Mouse (Mus musculus) myocyte (in vitro differentiated cells): ENCODE results near the gene Mtf1. TPM values are rescaled to one million over a fixed set of nuclear protein-coding genes. Genes with fewer than 3 reads are reported as not detected.
A peak's percentile ranks its signal among the peaks of the same experiment; 100 is the strongest.

ENCODE experiments used
- H3K27me3 ChIP-seq: one replicate; pipeline ENCODE4 v1.6.1; 2011; ENCODE audit not compliant: control insufficient read depth, insufficient read depth, insufficient read length
- H3K36me3 ChIP-seq: one replicate; pipeline ENCODE4 v1.6.1; 2011; ENCODE audit not compliant: control insufficient read depth, insufficient read depth
- H3K4me2 ChIP-seq: one replicate; pipeline ENCODE4 v1.6.1; 2011; ENCODE audit warnings: low read depth, control low read depth
- H3K4me3 ChIP-seq: one replicate; pipeline ENCODE4 v1.5.1; 2011; ENCODE audit warnings: mild to moderate bottlenecking, control low read depth, moderate library complexity
- H3K79me2 ChIP-seq: one replicate; pipeline ENCODE4 v1.6.1; 2011; ENCODE audit not compliant: control insufficient read depth, insufficient read depth
- H3ac ChIP-seq: one replicate; pipeline ENCODE4 v1.6.1; 2011; ENCODE audit not compliant: control insufficient read depth, insufficient read length
- CEBPB ChIP-seq: IDR thresholded peaks from 2 replicates; pipeline ENCODE4 v1.6.1; 2011; ENCODE audit warnings: mild to moderate bottlenecking, moderate library complexity; ENCODE audit not compliant: poor library complexity, insufficient read depth, severe bottlenecking
- E2F4 ChIP-seq: IDR thresholded peaks from one replicate; pipeline ENCODE4 v1.6.1; 2011; ENCODE audit warnings: mild to moderate bottlenecking, control low read depth, moderate library complexity; ENCODE audit not compliant: insufficient read depth
- MAX ChIP-seq: IDR thresholded peaks from one replicate; pipeline ENCODE4 v1.6.1; 2011; ENCODE audit warnings: low read depth, mild to moderate bottlenecking, control low read depth
- MYOD1 ChIP-seq, 3 experiments: IDR thresholded peaks; one replicate each; pipeline ENCODE4 v1.6.1; 2011; ENCODE audit warnings: control low read depth in 2 of 3, low read depth in 2 of 3, mild to moderate bottlenecking in 2 of 3, moderate library complexity in 1 of 3; ENCODE audit not compliant: insufficient read length in 2 of 3, control insufficient read depth in 1 of 3
- MYOG ChIP-seq, 3 experiments: IDR thresholded peaks; one replicate each; pipeline ENCODE4 v1.6.1; 2011; ENCODE audit warnings: control low read depth in 2 of 3, low read depth in 2 of 3, mild to moderate bottlenecking in 2 of 3; ENCODE audit not compliant: insufficient read length in 2 of 3, control insufficient read depth in 1 of 3, insufficient read depth in 1 of 3
- POLR2A ChIP-seq: IDR thresholded peaks from one replicate; pipeline ENCODE4 v1.6.1; 2011; ENCODE audit warnings: low read depth, mild to moderate bottlenecking, control low read depth, moderate library complexity; ENCODE audit not compliant: insufficient read length
- POLR2AphosphoS2 ChIP-seq: IDR thresholded peaks from one replicate; pipeline ENCODE4 v1.6.1; 2011; ENCODE audit warnings: low read depth, control low read depth; ENCODE audit not compliant: insufficient read length
- REST ChIP-seq: IDR thresholded peaks from one replicate; pipeline ENCODE4 v1.6.1; 2011; ENCODE audit warnings: mild to moderate bottlenecking, control low read depth, moderate library complexity; ENCODE audit not compliant: insufficient read depth, insufficient read length
- SRF ChIP-seq: IDR thresholded peaks from one replicate; pipeline ENCODE4 v1.6.1; 2011; ENCODE audit warnings: low read depth; ENCODE audit not compliant: control insufficient read depth, insufficient read length
- TCF12 ChIP-seq: IDR thresholded peaks from one replicate; pipeline ENCODE4 v1.6.1; 2011; ENCODE audit warnings: mild to moderate bottlenecking, control low read depth; ENCODE audit not compliant: poor library complexity, insufficient read depth, severe bottlenecking
- TCF3 ChIP-seq: IDR thresholded peaks from one replicate; pipeline ENCODE4 v1.6.1; 2011; ENCODE audit warnings: low read depth, control low read depth; ENCODE audit not compliant: insufficient read length
- USF1 ChIP-seq: IDR thresholded peaks from one replicate; pipeline ENCODE4 v1.6.1; 2011; ENCODE audit warnings: low read depth, mild to moderate bottlenecking, control low read depth, moderate library complexity
- polyA plus RNA-seq: library from polyadenylated mRNA; unstranded; fragments of >200 nt; fragmentation: generic; extraction: Trizol; gene quantifications from one replicate; pipeline ENCODE4 v1.2.1, GENCODE M21; 2012; ENCODE audit warnings: missing spikeins

Mtf1 gene
- polyA plus RNA-seq, 1 experiment: 12.9 TPM

- TF ChIP-seq REST (no peak), E2F4 (no peak), MAX (no peak)
- no peaks in the 10 kb centered on the region for H3K27me3 ChIP-seq
Observed at GRCm38 (mm10) chr4:124818832-124819231, 16.9 kb downstream of the Mtf1 start.

GRCm38 (mm10) chr4:124824967-124825366 is 23.1 kb downstream of the Mtf1 start:
- H3K36me3 ChIP-seq: peaks cover 10% of the 10 kb centered on the region
- H3K4me3 ChIP-seq: no peak overlapping the region
- H3K79me2 ChIP-seq: no peaks in the 10 kb centered on the region
- no peaks in the 10 kb centered on the region for H3K27me3 ChIP-seq
- TF ChIP-seq USF1: no peak
- no peak for TF ChIP-seq SRF
- TF ChIP-seq POLR2AphosphoS2: no peak
- TF ChIP-seq MYOD1 (IDR thresholded peaks at IDR 0.05; ENCODE audit: control insufficient read depth in 1 of 3, insufficient read length in 2 of 3, low read depth in 2 of 3): no peak
- TF ChIP-seq E2F4: no peak
- no peak for TF ChIP-seq TCF12
- no peak for TF ChIP-seq TCF3
- no peak for TF ChIP-seq CEBPB
- H3K4me2 ChIP-seq: no peak overlapping the region
- no peak overlapping the region for H3ac ChIP-seq

More at GRCm38 (mm10) chr4:124818832-124819231, 16.9 kb downstream of the Mtf1 start:
- Histone ChIP-seq H3K4me2 (no peak overlapping the region), H3ac (no peak overlapping the region), H3K36me3 (peaks cover 10% of the 10 kb centered on the region), H3K79me2 (peaks cover 22% of the 10 kb centered on the region), H3K4me3 (no peak overlapping the region)

GRCm38 (mm10) chr4:124825371-124825965 is 23.6 kb downstream of the Mtf1 start:
- H3K4me3 ChIP-seq: no peak overlapping the region
- peaks cover 8% of the 10 kb centered on the region for H3K36me3 ChIP-seq

DNA sequence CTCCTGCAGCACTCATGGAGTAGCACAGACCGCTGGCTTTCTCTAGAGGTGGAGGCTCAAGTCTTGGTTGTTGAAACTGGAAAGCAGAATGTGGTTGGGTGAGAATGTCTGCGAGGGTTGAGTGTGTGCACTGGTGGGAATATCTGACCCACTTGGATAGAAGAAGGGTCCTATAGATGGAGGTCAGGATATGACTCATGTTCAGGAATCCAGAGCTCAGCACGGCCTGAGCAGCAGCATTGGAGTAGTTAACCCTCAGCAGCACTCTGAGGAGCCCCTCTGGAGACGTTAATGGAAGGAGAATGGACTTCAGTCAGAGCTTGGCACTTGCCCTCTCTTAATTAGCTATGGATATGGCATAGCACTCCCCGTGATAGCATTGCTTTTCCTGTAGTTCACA is 27.8 kb downstream of the Mtf1 start:
- peak overlapping the region; percentile 18 for H3K4me2 ChIP-seq
- no peak overlapping the region for H3ac ChIP-seq
- TF ChIP-seq TCF12 (no peak), TCF3 (no peak), MYOG (IDR thresholded peaks at IDR 0.05; ENCODE audit: control insufficient read depth in 1 of 3, insufficient read depth in 1 of 3, insufficient read length in 2 of 3, low read depth in 2 of 3) (no peak), USF1 (no peak), MAX (no peak), REST (no peak), MYOD1 (IDR thresholded peaks at IDR 0.05; ENCODE audit: control insufficient read depth in 1 of 3, insufficient read length in 2 of 3, low read depth in 2 of 3) (no peak), POLR2A (no peak), CEBPB (no peak), POLR2AphosphoS2 (no peak), E2F4 (no peak)
- H3K4me3 ChIP-seq: no peak overlapping the region
- H3K27me3 ChIP-seq: no peaks in the 10 kb centered on the region
- H3K36me3 ChIP-seq: peaks cover 3% of the 10 kb centered on the region
- H3K79me2 ChIP-seq: no peaks in the 10 kb centered on the region

More at GRCm38 (mm10) chr4:124825371-124825965, 23.6 kb downstream of the Mtf1 start:
- no peaks in the 10 kb centered on the region for H3K27me3 ChIP-seq
- no peak overlapping the region for H3ac ChIP-seq
- no peak overlapping the region for H3K4me2 ChIP-seq
- no peaks in the 10 kb centered on the region for H3K79me2 ChIP-seq
- no peak for TF ChIP-seq E2F4
- TF ChIP-seq MAX: no peak

GRCm38 (mm10) chr4:124832796-124833195 is 30.9 kb downstream of the Mtf1 start:
- H3K27me3 ChIP-seq: no peaks in the 10 kb centered on the region
- H3K79me2 ChIP-seq: no peaks in the 10 kb centered on the region
- peaks cover 3% of the 10 kb centered on the region for H3K36me3 ChIP-seq
- H3K4me3 ChIP-seq: no peak overlapping the region
- H3K4me2 ChIP-seq: no peak overlapping the region
- TF ChIP-seq TCF3 (no peak), USF1 (no peak), MYOG (IDR thresholded peaks at IDR 0.05; ENCODE audit: control insufficient read depth in 1 of 3, insufficient read depth in 1 of 3, insufficient read length in 2 of 3, low read depth in 2 of 3) (no peak), MYOD1 (IDR thresholded peaks at IDR 0.05; ENCODE audit: control insufficient read depth in 1 of 3, insufficient read length in 2 of 3, low read depth in 2 of 3) (no peak)
- H3ac ChIP-seq: no peak overlapping the region
